Mouse (Mus musculus) Muller cell, postnatal 12 days (primary cell): ENCODE results near the gene Slc9a8.

Experiments used
- DNase-seq: peaks from one replicate; pipeline ENCODE4 v3.0.0-alpha.2; 2015; ENCODE audit errors: inconsistent ontology term

Slc9a8 gene

GRCm38 (mm10) chr2:167449331-167450275, 28.1 kb downstream of the Slc9a8 start:
- no peak for DNase-seq

- DNase-seq, result no peak
These were observed 29.1 kb downstream of the Slc9a8 start for GRCm38 (mm10) chr2:167450647-167451046.

- no peak for DNase-seq
These were observed 32.3 kb downstream of the Slc9a8 start for GRCm38 (mm10) chr2:167453814-167454213.

GRCm38 (mm10) chr2:167456361-167457020, 35.0 kb downstream of the Slc9a8 start:
- DNase-seq, result no peak

- DNase-seq, result no peak
These were observed 35.7 kb downstream of the Slc9a8 start for GRCm38 (mm10) chr2:167457213-167457612.

GRCm38 (mm10) chr2:167458548-167458947, 37.0 kb downstream of the Slc9a8 start:
- no peak for DNase-seq

GRCm38 (mm10) chr2:167459071-167459865, 37.8 kb downstream of the Slc9a8 start:
- DNase-seq, result no peak

GRCm38 (mm10) chr2:167462954-167463353, 41.4 kb downstream of the Slc9a8 start:
- DNase-seq, result peak; percentile 23

- DNase-seq, result no peak
These were observed 42.3 kb downstream of the Slc9a8 start for GRCm38 (mm10) chr2:167463802-167464201.

GRCm38 (mm10) chr2:167465951-167466350, 44.4 kb downstream of the Slc9a8 start:
- DNase-seq, result no peak

- no peak for DNase-seq
These were observed 45.7 kb downstream of the Slc9a8 start for GRCm38 (mm10) chr2:167467214-167467613.

GRCm38 (mm10) chr2:167468444-167468843, 46.9 kb downstream of the Slc9a8 start:
- DNase-seq, result no peak

- no peak for DNase-seq
These were observed 49.1 kb downstream of the Slc9a8 start for GRCm38 (mm10) chr2:167470611-167471010.

- no peak for DNase-seq
These were observed 50.1 kb downstream of the Slc9a8 start for GRCm38 (mm10) chr2:167471585-167471984.

- DNase-seq, result no peak
These were observed 52.7 kb downstream of the Slc9a8 start for GRCm38 (mm10) chr2:167474218-167474617.

GRCm38 (mm10) chr2:167475596-167475995, 54.1 kb downstream of the Slc9a8 start:
- DNase-seq, result no peak

GRCm38 (mm10) chr2:167476200-167476688, 54.7 kb downstream of the Slc9a8 start:
- DNase-seq, result peak; percentile 85

GRCm38 (mm10) chr2:167476762-167477161, 55.2 kb downstream of the Slc9a8 start:
- DNase-seq, result no peak

GRCm38 (mm10) chr2:167478128-167478527, 56.6 kb downstream of the Slc9a8 start:
- no peak for DNase-seq

- DNase-seq, result no peak
These were observed 58.0 kb downstream of the Slc9a8 start for GRCm38 (mm10) chr2:167479501-167479900.

- DNase-seq, result peak; percentile 35
These were observed 61.2 kb downstream of the Slc9a8 start for GRCm38 (mm10) chr2:167482681-167483080.
